Mouse (Mus musculus): ENCODE data around the gene Mafk. TPM values are rescaled to one million over a fixed set of nuclear protein-coding genes. Genes with fewer than 3 reads are reported as not detected.

Gene Mafk
- total and polyA plus RNA-seq, 3 experiments = 16.4 to 24.1 (median 23.6) TPM

GRCm38 (mm10) chr5:139821466-139822459 is 30.4 kb downstream of the Mafk start (continued):
- TF ChIP-seq RAD21 (IDR thresholded peaks at IDR 0.05; ENCODE audit: low read depth, low read length) = no peak

DNA sequence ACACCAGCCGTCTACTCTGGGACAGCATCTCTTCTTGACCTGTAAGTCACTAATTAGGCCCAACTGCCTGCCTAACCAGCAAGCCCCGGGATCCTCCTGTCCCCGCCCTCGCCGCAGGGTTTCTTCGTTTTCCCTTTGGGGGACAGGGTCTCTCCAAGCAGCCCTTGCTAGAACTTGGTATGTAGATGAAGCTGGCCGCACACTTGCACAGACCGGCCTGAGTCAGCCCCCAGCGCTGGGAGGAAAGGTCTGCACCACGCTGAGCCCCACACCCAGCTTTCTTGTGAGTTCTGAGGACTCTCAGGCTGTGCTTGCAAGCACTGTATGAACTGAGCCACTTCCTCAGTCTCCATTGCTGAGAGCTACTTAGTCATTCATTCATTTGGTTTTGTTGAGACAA is 33.2 kb downstream of the Mafk start:
- Histone ChIP-seq H3K27ac (ENCODE audit: insufficient read depth, low read depth) (no peak overlapping the region), H3K27me3 (replicated peaks) (no peaks in the 10 kb centered on the region), H3K79me2 (replicated peaks; ENCODE audit: control insufficient read depth, extremely low read depth, insufficient read depth, poor library complexity, severe bottlenecking) (peaks cover 13% of the 10 kb centered on the region), H3K4me3 (replicated peaks in 1 of 3; ENCODE audit: low read depth in 2 of 3, low read length in 2 of 3, poor library complexity in 1 of 3) (no peak overlapping the region), H3K4me1 (ENCODE audit: control insufficient read depth in 1 of 2, insufficient read depth in 2 of 2) (peaks cover 2 to 13% of the 10 kb centered on the region in 2 experiments; a peak in 2 of 4 replicates), H3K36me3 (replicated peaks in 1 of 2; ENCODE audit: control insufficient read depth in 1 of 2, insufficient read depth in 1 of 2, low read length in 1 of 2) (peaks cover 31 to 57% of the 10 kb centered on the region in 2 experiments), H3K9me3 (replicated peaks; ENCODE audit: low read length) (peaks cover 2% of the 10 kb centered on the region), H3K9ac (ENCODE audit: insufficient read depth, low read depth) (no peak overlapping the region), H3K4me2 (ENCODE audit: insufficient read depth, low read depth, poor library complexity, severe bottlenecking) (no peak overlapping the region)
- dilution Hi-C loops (cut with MboI; ENCODE audit: extremely low pct_ligation_motif_present, extremely low pct_unique_long_range_greater_than_20kb, low sequenced_read_pairs) = no loop called here
- in situ Hi-C loops (cut with MboI; ENCODE audit: low pct_ligation_motif_present, low pct_unique_long_range_greater_than_20kb, low sequenced_read_pairs) = no loop called here
- DNase-seq (ENCODE audit: extremely low read depth) = no peak
- TF ChIP-seq TBP (conservative IDR thresholded peaks at IDR 0.05; ENCODE audit: low read depth, low read length) (no peak), NELFE (IDR thresholded peaks at IDR 0.05; ENCODE audit: low read depth, low read length) (no peak), TCF12 (IDR thresholded peaks at IDR 0.05; ENCODE audit: low read depth, low read length) (no peak), ZC3H11A (IDR thresholded peaks at IDR 0.05; ENCODE audit: low read depth, low read length) (no peak), POLR2AphosphoS2 (IDR thresholded peaks at IDR 0.05; ENCODE audit: low read depth, low read length) (no peak), HCFC1 (IDR thresholded peaks at IDR 0.05; ENCODE audit: low read depth, low read length) (no peak), RCOR1 (conservative IDR thresholded peaks at IDR 0.05; ENCODE audit: low read depth, low read length) (no peak)

GRCm38 (mm10) chr5:139825947-139826346 is 34.6 kb downstream of the Mafk start:
- peaks cover 13% of the 10 kb centered on the region for H3K79me2 ChIP-seq (replicated peaks; ENCODE audit: control insufficient read depth, extremely low read depth, insufficient read depth, poor library complexity, severe bottlenecking)
- TF ChIP-seq HCFC1 (IDR thresholded peaks at IDR 0.05; ENCODE audit: low read depth, low read length) (no peak), PAX5 (IDR thresholded peaks at IDR 0.05; ENCODE audit: low read length) (no peak), USF1 (IDR thresholded peaks at IDR 0.05; ENCODE audit: low read depth, low read length) (no peak), UBTF (IDR thresholded peaks at IDR 0.05; ENCODE audit: low read depth, low read length) (no peak), SMC3 (IDR thresholded peaks at IDR 0.05; ENCODE audit: low read depth, low read length) (no peak), KAT2A (IDR thresholded peaks at IDR 0.05; ENCODE audit: insufficient replicate concordance, low read length) (no peak), ZC3H11A (IDR thresholded peaks at IDR 0.05; ENCODE audit: low read depth, low read length) (no peak), MAX (IDR thresholded peaks at IDR 0.05; ENCODE audit: low read length) (no peak), TCF12 (IDR thresholded peaks at IDR 0.05; ENCODE audit: low read depth, low read length) (no peak), MYC (IDR thresholded peaks at IDR 0.05; ENCODE audit: low read depth, low read length) (no peak), SIN3A (IDR thresholded peaks at IDR 0.05; ENCODE audit: low read length) (no peak), NELFE (IDR thresholded peaks at IDR 0.05; ENCODE audit: low read depth, low read length) (no peak), MEF2A (IDR thresholded peaks at IDR 0.05; ENCODE audit: borderline replicate concordance, low read depth, low read length) (no peak), RCOR1 (conservative IDR thresholded peaks at IDR 0.05; ENCODE audit: low read depth, low read length) (no peak), ETS1 (conservative IDR thresholded peaks at IDR 0.05; ENCODE audit: low read depth, low read length) (no peak), MAFK (IDR thresholded peaks at IDR 0.05; ENCODE audit: insufficient replicate concordance, low read length) (no peak), RAD21 (IDR thresholded peaks at IDR 0.05; ENCODE audit: low read depth, low read length) (no peak)
- peak overlapping the region; percentile 71 to 98 (median 94) for H3K4me3 ChIP-seq (replicated peaks in 1 of 3; ENCODE audit: low read depth in 2 of 3, low read length in 2 of 3, poor library complexity in 1 of 3)
- peak overlapping the region; percentile 65 for H3K4me2 ChIP-seq (ENCODE audit: insufficient read depth, low read depth, poor library complexity, severe bottlenecking)
- peak overlapping the region; percentile 75 for H3K9ac ChIP-seq (ENCODE audit: insufficient read depth, low read depth)
- DNase-seq (ENCODE audit: extremely low read depth) = no peak
- in situ Hi-C loops (cut with MboI; ENCODE audit: low pct_ligation_motif_present, low pct_unique_long_range_greater_than_20kb, low sequenced_read_pairs) = loop anchor here (25.0 kb wide), 1 partner anchor 461 kb away; no protein-coding TSS in a partner anchor
- H3K36me3 ChIP-seq (replicated peaks in 1 of 2; ENCODE audit: control insufficient read depth in 1 of 2, insufficient read depth in 1 of 2, low read length in 1 of 2) = peaks cover 31 to 45% of the 10 kb centered on the region in 2 experiments
- H3K9me3 ChIP-seq (replicated peaks; ENCODE audit: low read length) = peaks cover 2% of the 10 kb centered on the region
- H3K27ac ChIP-seq (ENCODE audit: insufficient read depth, low read depth) = no peak overlapping the region
- no peaks in the 10 kb centered on the region for H3K27me3 ChIP-seq (replicated peaks)
- dilution Hi-C loops (cut with MboI; ENCODE audit: extremely low pct_ligation_motif_present, extremely low pct_unique_long_range_greater_than_20kb, low sequenced_read_pairs) = no loop called here
- H3K4me1 ChIP-seq (ENCODE audit: control insufficient read depth in 1 of 2, insufficient read depth in 2 of 2) = peaks cover 2 to 22% of the 10 kb centered on the region in 2 experiments; a peak in 2 of 4 replicates
